In genomic region chrX:162643091-162643788, GRCm38 (mm10) we compare ENCODE assay signal across 8 mouse cellular contexts. TPM values are rescaled to one million over a fixed set of nuclear protein-coding genes. Genes with fewer than 3 reads are reported as not detected.
DNase-seq lines count a peak whose midpoint lies in the region; ATAC-seq lines count a peak whose summit lies in the region.

Gene Reps2, minus strand, starts transcription at chrX:162643649.

- ATAC-seq in frontal cortex, adult (ENCODE audit: low TSS enrichment) = peak; percentile 95
- ATAC-seq in hematopoietic stem cell, adult 5-6 weeks (replicated peaks in 1 of 2; ENCODE audit: insufficient read depth in 1 of 2, low FRiP score in 2 of 2, low TSS enrichment in 1 of 2, low read depth in 1 of 2, poor library complexity in 2 of 2, severe bottlenecking in 2 of 2) = peak; percentile 80 to 92
- ATAC-seq in lung, embryonic 15.5 days (ENCODE audit: borderline replicate concordance, extremely low read depth, low FRiP score, low TSS enrichment) = peak; percentile 97

- 17% methylated on average over 50 of the region's 61 CpGs for WGBS in lung, embryonic 15.5 days

- peak within 1 kb of the TSS; percentile 92 for H3K4me2 ChIP-seq in lung, embryonic 15.5 days

- peak within 1 kb of the TSS; percentile 56 for H3K4me3 ChIP-seq in lung, embryonic 15.5 days

- H3K9ac ChIP-seq in lung, embryonic 15.5 days = peak within 1 kb of the TSS; percentile 49

- no peaks in the 10 kb centered on the region for H3K9me3 ChIP-seq in lung, embryonic 15.5 days

- H3K36me3 ChIP-seq in lung, embryonic 15.5 days = no peaks in the 10 kb centered on the region

- peak; percentile 85 for DNase-seq in Muller cell, postnatal 12 days (ENCODE audit: inconsistent ontology term)
- peak; percentile 76 for DNase-seq in cerebellum, adult 9-10 months
- peak; percentile 78 for DNase-seq in layer of hippocampus, adult 9-11 months
- peak; percentile 10 for DNase-seq in ovary, postnatal 10 days (ENCODE audit: low spot score)
- DNase-seq in thymus, postnatal 10 days (ENCODE audit: low spot score in 2 of 2) = peak; percentile 9 to 45

- H3K27ac ChIP-seq in lung, embryonic 15.5 days = no peak within 1 kb of the TSS

- no peaks in the 10 kb centered on the region for H3K4me1 ChIP-seq in lung, embryonic 15.5 days

- peaks cover 21% of the 10 kb centered on the region; the same call in 1 of the 2 replicates for H3K27me3 ChIP-seq in lung, embryonic 15.5 days

RNA-seq across cellular contexts. Expression of gene Reps2, which starts in this region (rescaled TPM):
- total RNA-seq in hematopoietic stem cell, adult 5-6 weeks (2017) = 0.94 and 1.2 TPM in 2 replicates
- polyA plus RNA-seq in lung, embryonic 15.5 days (2015; fragmentation: Nextera tagmentation; extraction: Ambion mirVana) = 0.52 and 0.61 TPM in 2 replicates

Comparison
In these comparisons a context has a peak if more than half of its experiments do, and no peak if none do; other contexts are left out.
1. Peak in ATAC-seq, H3K4me3 ChIP-seq, H3K9ac ChIP-seq and H3K4me2 ChIP-seq in lung, embryonic 15.5 days; RNA of the gene not detected or under 1 TPM.
2. DNase-seq: peak in every context shown above with its lines; median percentile 85 in Muller cell, postnatal 12 days; 78 in layer of hippocampus, adult 9-11 months; 76 in cerebellum, adult 9-10 months; 27 in thymus, postnatal 10 days; 10 in ovary, postnatal 10 days.